Mouse (Mus musculus) lung, postnatal 0 days (tissue): ENCODE results near the gene Ggt1.

ENCODE experiments used
- CTCF ChIP-seq: IDR thresholded peaks from 2 replicates; pipeline ENCODE4 v1.5.1; 2016; ENCODE audit warnings: antibody characterized with exemption, mild to moderate bottlenecking
- EP300 ChIP-seq: IDR thresholded peaks from 2 replicates; pipeline ENCODE4 v1.6.1; 2016; ENCODE audit warnings: antibody characterized with exemption, mild to moderate bottlenecking, control low read depth

DNA sequence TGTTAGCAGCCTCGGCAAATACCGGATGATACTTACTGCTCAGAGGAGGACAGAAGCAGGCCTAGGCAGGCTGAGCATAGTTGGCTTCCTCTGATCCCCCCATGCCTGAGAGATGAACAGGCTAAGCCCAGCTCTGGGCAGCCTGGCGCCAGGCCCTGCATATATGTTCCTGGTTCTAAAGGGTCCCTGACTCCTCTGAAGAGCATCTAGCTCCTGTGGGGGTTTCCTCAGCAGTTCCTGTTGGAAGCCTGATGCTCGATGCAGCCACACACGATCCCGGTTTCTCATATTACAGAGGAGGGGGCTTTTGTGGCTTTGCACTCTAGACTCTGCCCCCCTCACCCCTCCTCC lies 880 bp upstream of the Ggt1 start:
- no peak for TF ChIP-seq CTCF
- TF ChIP-seq EP300, result no peak
